Mouse (Mus musculus) ES-E14 (cell line): ENCODE results near the gene Rai14.

Source experiments
- CHD2 ChIP-seq: IDR thresholded peaks from 2 replicates; pipeline ENCODE4 v1.6.1; 2014; ENCODE audit warnings: mild to moderate bottlenecking, low read depth, low read length, inconsistent platforms
- MAFK ChIP-seq: IDR thresholded peaks from 2 replicates; pipeline ENCODE4 v1.6.1; 2014; ENCODE audit warnings: mild to moderate bottlenecking, low read depth, low read length, inconsistent platforms; ENCODE audit not compliant: insufficient read depth

- TF ChIP-seq MAFK, result no peak
- TF ChIP-seq CHD2, result no peak
These were observed 96.1 kb downstream of the Rai14 start for GRCm38 (mm10) chr15:10618276-10618675.
